Mouse (Mus musculus): ENCODE data around the gene Unk.

- TF ChIP-seq CTCF (IDR thresholded peaks at IDR 0.05; ENCODE audit: low read depth, low read length), result no peak
- TF ChIP-seq POLR2A (IDR thresholded peaks at IDR 0.05; ENCODE audit: insufficient read depth, low read length), result no peak
- TF ChIP-seq EP300 (IDR thresholded peaks at IDR 0.05; ENCODE audit: insufficient read depth, low read depth, low read length), result no peak
Observed at GRCm38 (mm10) chr11:116089545-116089944, 59.4 kb downstream of the Unk start.
